Mouse (Mus musculus): Measurements from ENCODE around the gene Taf3. TPM values are rescaled to one million over a fixed set of nuclear protein-coding genes. Genes with fewer than 3 reads are reported as not detected.

Gene Taf3
- polyA plus RNA-seq, 1 experiment from 2014 or later, result 13.9 TPM

GRCm38 (mm10) chr2:10003358-10003757 is 45.0 kb downstream of the Taf3 start:
- 87% methylated on average over 5 of the region's 5 CpGs for WGBS
- no peaks in the 10 kb centered on the region for H3K36me3 ChIP-seq (ENCODE audit: control insufficient read depth, insufficient read depth, low read length)
- peak; percentile 57; the same call in 1 of the 2 replicates for ATAC-seq
- no peak overlapping the region for H3K4me2 ChIP-seq (ENCODE audit: low read length)
- H3K4me3 ChIP-seq (ENCODE audit: low read depth, low read length), result no peak overlapping the region
- H3K4me1 ChIP-seq (ENCODE audit: control insufficient read depth, insufficient read depth, low read length), result no peaks in the 10 kb centered on the region
- no peak overlapping the region for H3K9ac ChIP-seq (ENCODE audit: low read depth, low read length)
- no peaks in the 10 kb centered on the region for H3K9me3 ChIP-seq (replicated peaks; ENCODE audit: control insufficient read depth, low read length, poor library complexity, severe bottlenecking)
- no peak overlapping the region for H3K27ac ChIP-seq (ENCODE audit: low read length)
- no peaks in the 10 kb centered on the region for H3K27me3 ChIP-seq (ENCODE audit: control insufficient read depth, insufficient read depth, low read depth, low read length)

GRCm38 (mm10) chr2:10001591-10001990 is 46.8 kb downstream of the Taf3 start:
- H3K4me3 ChIP-seq (ENCODE audit: low read depth, low read length), result no peak overlapping the region
- H3K36me3 ChIP-seq (ENCODE audit: control insufficient read depth, insufficient read depth, low read length), result no peaks in the 10 kb centered on the region
- WGBS, result 81% methylated on average over 2 of the region's 2 CpGs
- no peak overlapping the region for H3K9ac ChIP-seq (ENCODE audit: low read depth, low read length)
- H3K27me3 ChIP-seq (ENCODE audit: control insufficient read depth, insufficient read depth, low read depth, low read length), result no peaks in the 10 kb centered on the region
- no peak overlapping the region for H3K27ac ChIP-seq (ENCODE audit: low read length)
- no peak for ATAC-seq
- no peaks in the 10 kb centered on the region for H3K9me3 ChIP-seq (replicated peaks; ENCODE audit: control insufficient read depth, low read length, poor library complexity, severe bottlenecking)
- H3K4me2 ChIP-seq (ENCODE audit: low read length), result no peak overlapping the region
- H3K4me1 ChIP-seq (ENCODE audit: control insufficient read depth, insufficient read depth, low read length), result no peaks in the 10 kb centered on the region

GRCm38 (mm10) chr2:9997535-9997934 is 50.9 kb downstream of the Taf3 start:
- H3K4me1 ChIP-seq (ENCODE audit: control insufficient read depth, insufficient read depth, low read length), result no peaks in the 10 kb centered on the region
- no peak overlapping the region for H3K9ac ChIP-seq (ENCODE audit: low read depth, low read length)
- no peaks in the 10 kb centered on the region for H3K36me3 ChIP-seq (ENCODE audit: control insufficient read depth, insufficient read depth, low read length)
- H3K9me3 ChIP-seq (replicated peaks; ENCODE audit: control insufficient read depth, low read length, poor library complexity, severe bottlenecking), result no peaks in the 10 kb centered on the region
- ATAC-seq, result no peak
- WGBS, result 85% methylated on average over 7 of the region's 7 CpGs
- no peak overlapping the region for H3K4me3 ChIP-seq (ENCODE audit: low read depth, low read length)
- no peak overlapping the region for H3K27ac ChIP-seq (ENCODE audit: low read length)
- no peaks in the 10 kb centered on the region for H3K27me3 ChIP-seq (ENCODE audit: control insufficient read depth, insufficient read depth, low read depth, low read length)
- no peak overlapping the region for H3K4me2 ChIP-seq (ENCODE audit: low read length)

- Histone ChIP-seq H3K36me3 (ENCODE audit: control insufficient read depth, insufficient read depth, low read length) (no peaks in the 10 kb centered on the region), H3K4me1 (ENCODE audit: control insufficient read depth, insufficient read depth, low read length) (no peaks in the 10 kb centered on the region), H3K9ac (ENCODE audit: low read depth, low read length) (no peak overlapping the region), H3K4me3 (ENCODE audit: low read depth, low read length) (no peak overlapping the region), H3K4me2 (ENCODE audit: low read length) (no peak overlapping the region), H3K9me3 (replicated peaks; ENCODE audit: control insufficient read depth, low read length, poor library complexity, severe bottlenecking) (no peaks in the 10 kb centered on the region), H3K27ac (ENCODE audit: low read length) (no peak overlapping the region), H3K27me3 (ENCODE audit: control insufficient read depth, insufficient read depth, low read depth, low read length) (no peaks in the 10 kb centered on the region)
- no peak for ATAC-seq
- WGBS, result 78% methylated on average over 5 of the region's 5 CpGs
Measured at GRCm38 (mm10) chr2:9996111-9996510, 52.3 kb downstream of the Taf3 start.

GRCm38 (mm10) chr2:9990690-9991229 is 57.6 kb downstream of the Taf3 start:
- Histone ChIP-seq H3K27ac (ENCODE audit: low read length) (no peak overlapping the region), H3K4me3 (ENCODE audit: low read depth, low read length) (no peak overlapping the region), H3K4me1 (ENCODE audit: control insufficient read depth, insufficient read depth, low read length) (peaks cover 6% of the 10 kb centered on the region; the same call in 1 of the 2 replicates), H3K9ac (ENCODE audit: low read depth, low read length) (no peak overlapping the region), H3K4me2 (ENCODE audit: low read length) (no peak overlapping the region), H3K27me3 (ENCODE audit: control insufficient read depth, insufficient read depth, low read depth, low read length) (no peaks in the 10 kb centered on the region), H3K9me3 (replicated peaks; ENCODE audit: control insufficient read depth, low read length, poor library complexity, severe bottlenecking) (no peaks in the 10 kb centered on the region), H3K36me3 (ENCODE audit: control insufficient read depth, insufficient read depth, low read length) (no peaks in the 10 kb centered on the region)
- ATAC-seq, result no peak
- WGBS, result 35% methylated on average over 4 of the region's 4 CpGs

- WGBS, result 73% methylated on average over 17 of the region's 17 CpGs
- Histone ChIP-seq H3K36me3 (ENCODE audit: control insufficient read depth, insufficient read depth, low read length) (no peaks in the 10 kb centered on the region), H3K27ac (ENCODE audit: low read length) (no peak overlapping the region), H3K4me2 (ENCODE audit: low read length) (no peak overlapping the region), H3K9ac (ENCODE audit: low read depth, low read length) (no peak overlapping the region), H3K27me3 (ENCODE audit: control insufficient read depth, insufficient read depth, low read depth, low read length) (no peaks in the 10 kb centered on the region), H3K4me1 (ENCODE audit: control insufficient read depth, insufficient read depth, low read length) (peaks cover 6% of the 10 kb centered on the region; the same call in 1 of the 2 replicates), H3K9me3 (replicated peaks; ENCODE audit: control insufficient read depth, low read length, poor library complexity, severe bottlenecking) (no peaks in the 10 kb centered on the region), H3K4me3 (ENCODE audit: low read depth, low read length) (no peak overlapping the region)
- ATAC-seq, result no peak
Measured at GRCm38 (mm10) chr2:9989649-9990547, 58.5 kb downstream of the Taf3 start.

GRCm38 (mm10) chr2:9988290-9988689 is 60.1 kb downstream of the Taf3 start:
- Histone ChIP-seq H3K27ac (ENCODE audit: low read length) (no peak overlapping the region), H3K27me3 (ENCODE audit: control insufficient read depth, insufficient read depth, low read depth, low read length) (no peaks in the 10 kb centered on the region), H3K4me3 (ENCODE audit: low read depth, low read length) (no peak overlapping the region), H3K9ac (ENCODE audit: low read depth, low read length) (no peak overlapping the region), H3K4me1 (ENCODE audit: control insufficient read depth, insufficient read depth, low read length) (peaks cover 6% of the 10 kb centered on the region; the same call in 1 of the 2 replicates), H3K4me2 (ENCODE audit: low read length) (no peak overlapping the region), H3K36me3 (ENCODE audit: control insufficient read depth, insufficient read depth, low read length) (no peaks in the 10 kb centered on the region), H3K9me3 (replicated peaks; ENCODE audit: control insufficient read depth, low read length, poor library complexity, severe bottlenecking) (no peaks in the 10 kb centered on the region)
- 84% methylated on average over 4 of the region's 4 CpGs for WGBS
- ATAC-seq, result no peak

- 1% methylated on average over 6 of the region's 6 CpGs for WGBS
- H3K4me2 ChIP-seq (ENCODE audit: low read length), result 0 out of 2 replicates have a peak overlapping the region, but pooled peaks have one; percentile 3
- H3K4me3 ChIP-seq (ENCODE audit: low read depth, low read length), result no peak overlapping the region
- peak; percentile 52; the same call in 1 of the 2 replicates for ATAC-seq
- no peak overlapping the region for H3K27ac ChIP-seq (ENCODE audit: low read length)
- H3K9me3 ChIP-seq (replicated peaks; ENCODE audit: control insufficient read depth, low read length, poor library complexity, severe bottlenecking), result no peaks in the 10 kb centered on the region
- no peaks in the 10 kb centered on the region for H3K36me3 ChIP-seq (ENCODE audit: control insufficient read depth, insufficient read depth, low read length)
- no peaks in the 10 kb centered on the region for H3K27me3 ChIP-seq (ENCODE audit: control insufficient read depth, insufficient read depth, low read depth, low read length)
- H3K9ac ChIP-seq (ENCODE audit: low read depth, low read length), result peak overlapping the region; percentile 31; the same call in 1 of the 2 replicates
- H3K4me1 ChIP-seq (ENCODE audit: control insufficient read depth, insufficient read depth, low read length), result peaks cover 8% of the 10 kb centered on the region; the same call in 1 of the 2 replicates
Measured at GRCm38 (mm10) chr2:9985979-9986447, 62.4 kb downstream of the Taf3 start.

GRCm38 (mm10) chr2:9982446-9982845 is 66.0 kb downstream of the Taf3 start:
- Histone ChIP-seq H3K27me3 (ENCODE audit: control insufficient read depth, insufficient read depth, low read depth, low read length) (no peaks in the 10 kb centered on the region), H3K4me3 (ENCODE audit: low read depth, low read length) (no peak overlapping the region), H3K27ac (ENCODE audit: low read length) (no peak overlapping the region), H3K36me3 (ENCODE audit: control insufficient read depth, insufficient read depth, low read length) (no peaks in the 10 kb centered on the region), H3K9me3 (replicated peaks; ENCODE audit: control insufficient read depth, low read length, poor library complexity, severe bottlenecking) (0 out of 2 replicates have a peak, but pooled peaks cover under 1% of the 10 kb centered on the region), H3K4me2 (ENCODE audit: low read length) (no peak overlapping the region), H3K9ac (ENCODE audit: low read depth, low read length) (no peak overlapping the region), H3K4me1 (ENCODE audit: control insufficient read depth, insufficient read depth, low read length) (peaks cover 8% of the 10 kb centered on the region; the same call in 1 of the 2 replicates)
- 40% methylated on average over 5 of the region's 5 CpGs for WGBS
- no peak for ATAC-seq

Data from midbrain, embryonic 16.5 days (tissue).